Mouse (Mus musculus): ENCODE results near the gene Siglech.
"Not testable (repeated sequence)": the region's sequence is repeated elsewhere in the genome, so short reads cannot be mapped to it uniquely, and the experiment has no call there.

Siglech gene

DNA sequence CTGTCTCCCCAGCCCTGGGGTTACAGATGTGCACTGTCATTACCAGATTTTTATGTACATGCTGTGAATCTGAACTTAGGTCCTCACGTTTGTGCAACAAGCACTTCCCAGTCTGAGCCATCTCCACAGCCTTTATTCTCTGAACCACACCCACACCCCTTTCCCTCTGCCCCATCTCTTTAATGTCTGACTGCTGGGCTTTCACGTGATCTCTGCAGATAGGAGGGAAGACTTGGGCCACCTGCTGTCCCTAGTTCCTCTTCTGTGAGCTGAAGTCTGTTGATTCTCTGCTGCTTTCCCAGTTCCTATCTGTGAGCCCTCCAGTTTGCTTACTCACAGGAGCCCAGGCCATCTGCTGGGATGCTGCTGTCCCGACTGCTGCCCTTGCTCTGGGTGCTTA, at the start of gene Siglech:
Siglech (plus strand) TSS at position 253 of the 400 bp plus-strand sequence.
- DNase-seq (ENCODE audit: low spot score): no peak

DNA sequence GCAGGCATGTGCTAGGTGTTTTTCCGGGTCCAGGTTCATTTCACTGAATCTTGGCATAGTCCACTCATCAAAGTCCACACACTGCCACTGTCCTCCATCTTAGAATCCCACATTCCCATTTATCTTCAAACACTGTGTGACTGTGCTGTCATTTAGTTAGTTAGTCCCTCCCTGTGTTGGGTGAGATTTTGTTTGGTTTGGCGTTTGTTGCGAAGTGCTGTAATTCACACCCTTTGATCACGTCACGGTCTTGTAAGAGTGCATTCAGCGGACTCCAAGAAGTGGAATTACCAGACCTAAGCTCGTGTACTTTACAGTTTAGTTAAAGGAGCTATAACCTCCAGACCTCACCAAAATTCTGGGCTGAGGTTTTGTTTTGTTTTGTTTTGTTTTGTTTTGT, 45.3 kb upstream of the Siglech start:
- DNase-seq (ENCODE audit: low spot score): no peak

DNA sequence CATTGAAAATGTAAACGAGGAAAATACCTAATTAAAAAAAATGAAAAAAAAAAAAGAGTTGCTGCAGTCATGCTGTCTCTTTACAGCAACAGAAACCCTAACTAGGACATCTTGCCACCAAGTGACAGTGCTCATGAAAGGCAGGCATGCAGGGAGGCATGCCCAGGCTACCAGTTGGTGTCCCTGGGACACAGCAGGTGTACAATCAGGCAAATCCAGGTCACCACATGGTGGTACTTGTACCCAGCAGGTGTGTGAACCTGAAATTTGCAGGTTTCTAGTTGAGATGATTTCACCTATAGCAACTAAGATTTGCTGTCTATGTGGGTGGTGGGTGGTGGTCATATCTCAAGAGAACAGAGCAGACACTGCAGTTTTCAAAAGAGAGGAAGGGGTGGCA, 39.1 kb upstream of the Siglech start:
- DNase-seq (ENCODE audit: low spot score): no peak

DNA sequence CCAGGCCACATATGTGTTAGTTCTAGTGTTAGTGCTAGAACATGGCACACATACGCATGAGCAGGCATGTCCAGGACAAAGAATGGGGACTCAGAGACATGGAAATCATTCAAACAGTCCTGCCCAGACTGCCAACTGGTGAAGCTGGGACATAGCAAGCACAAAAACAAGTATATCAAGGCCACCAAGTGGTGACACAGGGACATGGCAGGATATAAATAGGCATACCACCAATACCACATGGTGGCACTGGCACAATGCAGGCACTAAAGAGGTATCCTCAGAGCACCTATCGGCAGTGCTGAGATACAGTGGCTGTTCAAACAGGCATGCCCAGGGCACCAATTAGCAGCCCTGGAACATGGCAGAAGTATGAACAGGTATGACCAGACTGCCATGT, 33.5 kb upstream of the Siglech start:
- no peak for DNase-seq (ENCODE audit: low spot score)

DNA sequence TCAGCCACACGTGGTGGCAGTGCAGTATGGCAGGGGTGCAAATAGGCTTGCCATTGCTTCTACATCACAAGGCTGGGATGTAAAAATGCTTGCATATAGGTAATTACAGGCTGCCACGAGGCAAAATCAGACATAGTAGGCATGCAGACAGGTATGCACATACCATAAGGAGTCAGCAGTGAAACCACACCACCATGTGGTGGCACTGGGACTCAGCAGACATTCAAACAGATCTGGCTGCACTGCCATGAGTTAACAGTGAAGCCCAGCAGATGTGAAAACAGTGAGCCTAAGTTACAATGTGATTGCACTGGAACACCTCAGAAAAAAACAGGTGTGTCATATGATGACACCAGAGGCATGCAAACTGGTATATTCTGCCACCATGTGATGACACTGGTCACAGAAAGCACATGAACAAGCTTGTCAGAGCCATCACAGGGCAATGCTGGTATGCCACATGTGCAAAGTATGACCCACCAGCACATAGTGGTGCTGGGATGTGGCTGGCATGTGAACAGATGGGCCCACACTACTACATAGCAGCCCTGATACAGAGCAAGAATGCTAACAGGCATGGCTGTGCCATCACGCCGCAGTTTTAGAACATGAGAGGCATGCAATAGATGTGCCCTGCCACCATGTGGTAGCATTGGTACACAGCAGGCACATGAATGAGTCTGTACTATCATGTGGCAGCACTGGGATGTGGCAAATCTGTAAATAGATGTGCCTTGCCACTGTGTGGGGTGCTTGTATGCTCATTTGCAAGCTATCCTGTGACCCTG, 30.7 kb upstream of the Siglech start:
- DNase-seq (ENCODE audit: low spot score): no peak

DNA sequence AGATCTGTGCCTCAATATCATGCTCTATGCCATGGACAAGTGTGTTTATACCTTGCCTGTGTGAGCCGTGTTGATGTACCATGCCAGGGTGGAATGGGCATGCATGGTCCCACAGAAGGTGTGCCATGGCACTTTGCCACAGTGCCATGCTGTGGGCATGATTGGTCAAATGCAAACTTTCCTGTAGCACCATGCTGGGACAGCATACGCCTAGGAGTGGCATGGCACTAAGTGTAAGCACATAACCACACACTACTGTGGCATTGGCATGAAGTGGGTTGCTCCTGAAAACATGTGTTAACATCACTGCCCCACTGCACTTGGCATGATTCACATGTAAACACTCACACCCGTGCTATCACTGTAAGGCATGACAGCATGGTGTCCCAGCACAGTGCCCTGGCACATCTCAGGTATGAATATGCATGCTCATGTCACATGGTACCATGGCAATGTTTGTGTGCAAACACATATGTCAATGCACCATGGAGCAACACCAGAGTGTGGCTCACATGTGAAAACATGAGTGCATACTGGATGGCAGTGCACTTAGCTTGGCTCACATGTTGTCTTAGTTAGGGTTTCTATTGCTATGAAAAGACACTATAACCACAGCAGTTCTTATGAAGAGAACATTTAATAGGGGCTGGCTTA, 24.2 kb upstream of the Siglech start:
- no peak for DNase-seq (ENCODE audit: low spot score)

DNA sequence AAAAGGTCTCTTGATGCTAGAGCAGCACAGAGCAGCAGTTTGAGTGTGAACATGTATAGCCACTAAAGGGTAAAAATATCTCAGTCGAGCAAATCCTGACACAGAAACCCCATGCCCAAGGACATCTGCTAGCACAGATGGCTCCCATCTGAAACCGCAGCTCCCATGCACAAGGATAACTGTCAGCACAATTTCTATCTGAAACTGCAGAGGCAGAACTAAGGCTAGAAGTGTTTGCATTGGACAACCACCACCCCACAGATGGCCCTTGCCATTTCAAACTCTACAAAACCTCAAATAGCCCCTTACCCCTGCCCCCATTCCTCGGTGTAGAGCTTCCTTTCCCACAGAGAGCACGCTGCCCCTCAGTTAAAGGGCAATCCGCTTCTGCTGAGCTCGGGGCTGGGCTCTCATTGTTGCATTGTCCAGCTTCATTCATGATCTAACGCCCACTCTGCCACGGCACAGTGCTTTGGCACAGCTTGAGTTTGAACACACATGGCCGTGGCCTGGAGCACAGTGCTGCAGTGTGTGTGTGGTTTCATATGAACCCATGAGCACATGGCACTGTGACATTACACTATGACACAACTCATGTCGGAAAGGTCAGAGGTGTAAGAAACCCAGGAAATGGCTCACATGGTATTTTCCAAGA, 23.3 kb upstream of the Siglech start:
- no peak for DNase-seq (ENCODE audit: low spot score)

DNA sequence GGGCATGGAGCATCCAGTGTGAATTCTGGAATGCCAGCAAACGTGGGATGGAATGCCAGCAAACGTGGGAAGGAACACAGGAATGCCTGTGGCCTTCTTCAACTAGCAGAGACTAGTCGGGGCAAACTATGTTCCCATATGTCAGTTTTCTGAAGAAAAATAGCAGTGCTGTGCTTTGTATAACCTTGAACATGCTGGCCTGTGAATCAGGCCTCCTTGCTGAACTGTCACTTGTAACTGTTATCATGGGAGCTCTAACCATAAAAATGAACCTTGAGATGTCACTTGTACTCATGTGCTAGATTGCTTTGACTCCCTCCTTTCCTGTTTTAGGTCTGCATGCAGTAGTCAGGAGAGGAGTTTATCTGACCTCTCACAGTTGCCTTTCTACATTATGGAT, 17.1 kb upstream of the Siglech start:
- DNase-seq (ENCODE audit: low spot score): no peak

DNA sequence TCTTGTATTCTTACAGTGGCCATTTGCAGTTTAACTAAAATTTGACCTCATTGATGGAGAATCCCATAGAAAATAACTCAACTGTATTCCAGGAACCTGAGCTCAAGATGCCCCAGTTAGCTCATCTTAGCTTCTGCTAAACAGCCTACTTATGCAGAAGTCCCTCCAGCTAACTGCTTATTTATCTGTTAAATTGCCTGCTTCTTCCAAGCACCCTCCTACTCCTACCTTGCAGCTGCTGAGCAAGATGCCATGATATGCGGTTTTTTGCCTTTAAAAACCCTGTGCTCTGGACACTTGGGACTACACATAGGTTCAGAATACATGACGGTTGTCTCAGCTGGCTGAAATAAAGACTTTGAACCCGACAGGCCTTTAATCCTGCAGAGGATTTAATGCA, 8.6 kb upstream of the Siglech start:
- no peak for DNase-seq (ENCODE audit: low spot score)

DNA sequence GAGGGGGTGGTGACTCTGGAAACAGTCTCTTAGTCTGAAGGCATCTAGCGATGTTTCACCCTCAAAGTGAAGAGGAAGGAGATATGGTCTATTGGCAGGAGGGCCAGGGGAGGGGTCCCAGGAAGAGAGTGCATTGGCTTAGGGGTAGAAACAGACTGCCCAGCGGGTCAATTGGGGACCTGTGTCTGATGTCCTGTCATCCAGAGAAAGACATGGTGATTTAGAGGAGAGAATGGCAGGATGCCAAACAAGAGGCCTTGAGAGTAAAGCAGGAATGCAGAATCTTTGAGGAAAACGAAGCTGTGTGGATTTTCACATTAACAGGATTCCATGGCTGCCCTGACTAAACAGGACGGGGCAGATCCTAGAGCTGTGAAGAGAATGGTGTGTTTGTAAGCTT, 12.0 kb downstream of the Siglech start:
- no peak for DNase-seq (ENCODE audit: low spot score)

DNA sequence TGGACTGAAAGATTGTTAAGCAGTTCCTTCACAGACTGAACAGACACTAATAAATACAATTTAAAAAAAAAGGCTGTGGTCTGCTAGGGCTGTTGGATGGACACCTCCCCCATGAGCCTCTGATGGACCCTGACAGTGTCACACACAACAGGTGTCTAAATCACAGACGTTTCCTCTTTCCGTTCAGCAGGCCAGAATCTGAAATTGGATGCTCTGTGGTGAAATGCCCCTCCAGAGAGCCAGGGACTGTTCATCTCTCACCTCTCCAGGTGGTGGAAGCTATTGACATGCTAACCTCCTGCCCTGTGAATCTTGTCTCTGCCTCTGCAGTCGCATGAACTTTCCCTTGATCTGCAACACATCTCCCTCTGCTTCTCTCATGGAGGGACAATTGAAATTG, 14.5 kb downstream of the Siglech start:
- DNase-seq (ENCODE audit: low spot score): no peak

DNA sequence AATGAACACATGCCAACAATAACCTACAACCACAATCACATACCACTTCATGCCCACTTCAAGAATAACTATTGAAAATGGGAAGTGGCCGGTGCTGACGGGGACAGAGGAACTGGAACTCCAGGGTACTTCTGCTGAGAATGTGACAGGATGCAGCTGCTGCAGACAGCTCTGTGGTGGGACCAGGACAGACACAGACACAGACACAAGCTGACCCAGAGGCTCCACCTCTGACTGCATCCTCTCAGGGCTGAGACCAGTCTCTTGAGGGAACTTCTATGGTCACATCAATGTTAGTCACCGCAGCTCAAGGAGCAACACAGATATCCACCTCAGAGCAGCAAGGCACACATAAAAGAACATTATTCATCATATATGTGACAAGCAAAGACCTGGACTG, 16.6 kb downstream of the Siglech start:
- DNase-seq (ENCODE audit: low spot score): peak; percentile 23

DNA sequence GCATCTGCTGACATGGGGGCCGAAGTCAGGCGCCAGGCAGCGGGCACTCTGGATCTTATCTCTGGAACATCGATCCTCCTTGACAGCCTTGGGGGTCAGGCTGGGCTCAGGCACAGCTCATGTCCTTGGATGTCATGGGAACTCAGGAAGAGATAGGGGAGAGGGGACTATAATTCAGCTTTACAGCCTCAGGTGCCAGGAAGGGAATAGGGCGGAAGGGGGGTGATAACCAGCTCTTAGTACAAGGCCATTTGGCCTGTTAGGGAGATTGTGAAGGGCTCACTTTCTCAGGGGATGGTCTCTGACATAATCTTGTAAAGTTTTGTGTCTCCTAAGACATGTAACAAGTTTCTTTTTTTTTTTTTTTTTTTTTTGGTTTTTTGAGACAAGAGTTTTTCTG, 22.6 kb downstream of the Siglech start:
- not testable (repeated sequence) for DNase-seq (ENCODE audit: low spot score)

DNA sequence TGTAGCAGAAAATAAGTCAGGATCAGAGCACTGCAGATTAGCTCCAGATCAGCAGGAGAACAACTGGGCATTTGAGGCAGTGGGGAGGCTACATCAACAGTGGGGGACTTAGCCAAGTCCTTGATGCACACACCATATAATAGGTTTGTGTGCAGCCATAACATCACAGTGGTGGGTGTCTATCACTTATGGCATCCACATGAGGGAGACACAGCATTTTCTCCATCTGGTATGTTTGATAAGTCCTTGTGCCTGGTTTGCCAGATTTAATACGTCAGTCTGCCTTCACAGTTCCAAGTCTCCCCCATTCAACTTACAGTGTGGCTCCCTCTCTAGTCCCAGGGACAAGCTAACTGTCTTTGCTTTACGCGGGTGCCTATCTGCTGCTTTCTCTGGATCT, 24.3 kb downstream of the Siglech start:
- DNase-seq (ENCODE audit: low spot score): no peak

DNA sequence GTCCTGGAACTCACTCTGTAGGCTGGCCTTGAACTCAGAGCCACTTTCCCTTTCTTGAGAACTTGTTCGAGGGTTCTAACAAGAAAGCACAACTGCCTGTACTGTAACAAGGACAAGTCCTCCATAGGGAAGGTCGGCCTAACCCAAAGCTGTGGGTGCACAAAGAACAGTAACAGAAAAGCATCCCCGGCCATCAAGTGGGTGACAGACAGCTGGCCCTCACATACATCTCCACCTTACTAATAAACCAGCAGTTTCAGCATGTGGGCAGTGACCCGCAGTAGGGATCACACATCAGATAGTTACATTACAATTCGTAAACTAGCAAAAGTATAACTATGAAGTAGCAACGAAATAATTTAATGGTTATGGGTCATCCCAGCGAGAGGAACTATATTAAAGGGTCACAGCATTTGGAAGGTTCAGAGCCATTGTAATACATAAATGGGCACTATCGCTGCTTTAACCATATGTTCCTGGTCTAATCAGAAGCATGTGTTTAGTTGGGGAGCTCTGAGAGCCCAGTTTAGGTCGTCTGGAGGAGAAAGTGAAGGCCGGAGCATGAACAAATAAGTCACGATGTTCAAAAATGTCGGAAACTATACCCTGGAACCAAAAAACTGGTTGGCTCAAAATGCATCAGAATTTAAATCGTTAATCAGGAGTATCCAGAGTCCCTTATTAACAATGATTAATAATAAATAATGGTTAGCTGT, 25.4 kb downstream of the Siglech start:
- no peak for DNase-seq (ENCODE audit: low spot score)

DNA sequence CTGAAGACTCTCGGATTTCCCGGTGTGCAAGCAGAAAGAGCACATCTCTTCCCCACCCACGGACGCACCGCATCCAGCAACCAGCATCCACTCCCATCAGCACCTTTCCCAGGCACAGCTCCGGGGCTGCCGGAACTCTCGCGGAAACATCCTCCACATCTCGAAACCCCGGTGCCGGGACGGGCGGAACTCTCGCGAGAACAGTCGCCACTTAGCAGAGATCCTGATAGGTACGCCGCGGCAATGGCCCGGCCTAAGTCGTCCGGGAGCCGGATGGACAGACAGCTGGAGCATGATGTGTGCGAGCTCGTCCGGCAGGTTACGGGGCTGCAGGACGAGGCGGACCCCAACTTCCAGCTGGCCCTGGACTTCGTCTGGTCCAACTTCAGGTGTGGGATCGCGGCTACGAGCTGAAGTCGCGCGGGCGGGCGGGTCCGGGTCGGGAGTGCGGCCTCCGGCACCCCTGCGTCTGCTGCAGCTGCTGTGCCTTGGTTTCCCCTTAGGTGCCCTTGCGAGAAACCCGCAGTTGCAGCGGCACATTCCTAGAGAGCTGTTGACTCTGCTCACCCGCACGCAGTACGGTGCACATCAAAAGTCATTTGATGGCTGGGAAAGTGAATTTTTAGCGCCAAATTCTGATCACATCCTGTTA, 26.1 kb downstream of the Siglech start, which contains the start of gene Tubgcp5:
Tubgcp5 (plus strand) TSS at position 203 of the 652 bp plus-strand sequence.
- peak; percentile 88 for DNase-seq (ENCODE audit: low spot score)

DNA sequence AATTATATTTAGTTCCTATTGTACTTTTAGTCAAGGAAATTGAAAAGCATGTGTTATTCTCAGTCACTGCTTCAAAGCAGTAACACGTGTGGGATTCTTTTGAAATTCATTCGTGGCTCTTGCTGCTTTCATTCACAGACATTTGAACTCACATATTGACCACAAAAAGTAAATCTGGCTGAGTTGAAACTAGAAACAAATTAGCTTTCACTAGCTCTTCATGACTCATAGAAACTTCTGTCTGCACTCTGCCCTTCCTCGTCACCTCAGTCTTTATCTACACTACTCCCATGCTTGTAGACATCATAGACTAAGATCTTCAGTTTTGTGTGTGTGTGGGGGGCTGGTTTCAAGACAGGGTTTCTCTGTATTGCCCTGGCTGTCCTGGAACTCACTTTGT, 32.0 kb downstream of the Siglech start:
- no peak for DNase-seq (ENCODE audit: low spot score)

DNA sequence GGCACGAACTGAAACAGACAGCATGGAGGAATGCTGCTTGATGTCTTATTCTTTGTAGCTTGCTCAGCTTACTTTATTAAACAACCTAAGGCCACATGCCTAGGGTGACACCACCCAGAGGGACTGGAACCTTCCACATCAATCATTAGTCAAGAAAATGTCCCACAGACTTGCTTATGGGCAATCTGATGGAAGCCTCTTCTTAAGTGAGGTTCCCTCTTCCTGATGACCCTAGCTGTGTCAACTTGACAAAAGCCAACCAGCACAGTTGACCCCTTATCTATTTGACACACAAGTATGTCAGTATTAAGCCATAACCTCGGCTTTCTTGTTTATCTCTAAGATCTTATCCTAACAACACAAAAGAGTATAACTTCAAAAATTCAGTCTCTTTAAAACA, 42.0 kb downstream of the Siglech start:
- no peak for DNase-seq (ENCODE audit: low spot score)

DNA sequence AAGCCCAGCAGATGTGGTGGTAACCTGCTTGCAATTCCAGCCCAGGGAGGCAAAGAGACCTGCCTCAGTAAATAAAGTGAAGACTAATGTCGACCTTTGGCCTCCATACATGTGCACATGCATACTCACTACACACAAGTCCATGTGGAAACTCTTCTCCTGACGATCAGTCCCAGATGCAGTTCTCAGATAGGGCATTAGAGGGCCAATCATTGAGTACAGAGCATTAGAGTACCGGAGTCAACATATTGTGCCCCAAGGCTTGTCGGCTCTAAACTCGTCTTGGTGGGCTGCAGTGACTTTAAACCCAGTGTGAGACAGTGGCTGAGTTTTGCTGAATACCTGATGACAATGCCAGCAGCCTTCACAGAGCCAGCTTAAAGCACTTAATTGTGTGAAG, 56.5 kb downstream of the Siglech start:
- DNase-seq (ENCODE audit: low spot score): no peak

DNA sequence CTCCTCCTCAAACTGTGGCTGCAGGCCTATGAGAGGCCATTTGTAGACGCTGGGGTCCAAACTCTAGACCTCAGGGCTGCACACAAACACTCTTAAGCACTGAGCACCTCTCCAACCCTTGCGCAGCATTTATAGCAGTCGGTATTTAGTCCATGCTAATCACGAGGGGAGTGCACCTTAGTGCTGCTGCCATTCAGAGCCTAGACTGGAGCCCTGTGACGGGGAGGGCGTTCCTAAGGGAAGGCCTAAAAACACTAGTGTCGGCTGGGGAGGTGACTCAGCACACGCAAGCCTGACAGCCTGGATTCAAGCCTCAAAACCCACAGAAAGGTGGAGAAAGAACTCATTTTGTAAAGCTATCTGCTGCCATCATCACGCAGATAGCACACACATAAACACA, 59.6 kb downstream of the Siglech start:
- DNase-seq (ENCODE audit: low spot score): no peak
